Mouse (Mus musculus) megakaryocyte-erythroid progenitor cell, adult 5-6 weeks (primary cell): Measurements from ENCODE around the gene Srpk2. TPM values are rescaled to one million over a fixed set of nuclear protein-coding genes. Genes with fewer than 3 reads are reported as not detected.
"Not testable (repeated sequence)": the region's sequence is repeated elsewhere in the genome, so short reads cannot be mapped to it uniquely, and the experiment has no call there.

Experiments used
- ATAC-seq: replicated peaks from 2 replicates; pipeline ENCODE4 v1.8.0; 2016; ENCODE audit warnings: mild to moderate bottlenecking, inconsistent platforms; ENCODE audit not compliant: severe bottlenecking, poor library complexity, low FRiP score, low TSS enrichment
- total RNA-seq, 2 experiments: library from RNA; stranded (forward) in 1 of 2; stranded (reverse) in 1 of 2; fragments of 200-1000, 215-1000 nt in 1 of 2; fragments of >200 nt in 1 of 2; fragmentation: Nextera tagmentation in 1 of 2; gene quantifications; 2 replicates each; pipeline ENCODE4 v1.2.3; 2014 to 2017

The Srpk2 gene
- total RNA-seq, 2 experiments from 2014 or later = 15.2 to 18.2 TPM

DNA sequence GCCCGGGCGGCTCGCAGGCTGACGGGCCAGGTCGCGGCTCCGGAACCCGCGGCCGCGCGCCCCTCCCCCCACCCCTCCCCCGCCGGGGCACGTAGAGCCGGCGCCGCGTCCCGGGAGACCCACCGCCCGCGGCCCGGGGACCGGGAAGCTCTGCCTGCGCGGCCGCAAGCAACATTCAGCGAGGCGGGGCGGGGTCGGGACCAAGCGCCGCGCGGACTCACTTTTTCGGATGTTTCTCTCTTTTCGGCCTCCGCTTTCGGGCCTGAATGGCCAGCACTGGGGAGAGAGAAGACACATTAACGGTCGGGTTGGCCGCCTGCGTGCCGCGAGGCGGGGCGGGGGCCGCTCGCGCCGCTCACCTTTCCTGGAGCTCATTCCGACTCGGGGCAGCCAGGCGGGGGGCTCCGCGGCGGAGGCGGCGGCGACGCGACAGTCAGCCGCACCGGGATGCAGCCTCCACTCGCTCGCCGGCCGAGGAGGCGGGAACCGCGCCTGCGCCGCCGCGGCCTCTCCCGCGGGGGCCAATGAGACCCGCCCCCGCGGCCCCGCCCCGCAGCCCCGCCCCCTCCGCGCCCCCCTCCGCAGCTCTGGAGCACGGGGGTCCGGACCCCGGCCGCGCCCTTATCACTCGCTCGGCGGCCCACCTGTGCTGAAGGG, 8.8 kb downstream of the Srpk2 start:
- ATAC-seq = no peak

DNA sequence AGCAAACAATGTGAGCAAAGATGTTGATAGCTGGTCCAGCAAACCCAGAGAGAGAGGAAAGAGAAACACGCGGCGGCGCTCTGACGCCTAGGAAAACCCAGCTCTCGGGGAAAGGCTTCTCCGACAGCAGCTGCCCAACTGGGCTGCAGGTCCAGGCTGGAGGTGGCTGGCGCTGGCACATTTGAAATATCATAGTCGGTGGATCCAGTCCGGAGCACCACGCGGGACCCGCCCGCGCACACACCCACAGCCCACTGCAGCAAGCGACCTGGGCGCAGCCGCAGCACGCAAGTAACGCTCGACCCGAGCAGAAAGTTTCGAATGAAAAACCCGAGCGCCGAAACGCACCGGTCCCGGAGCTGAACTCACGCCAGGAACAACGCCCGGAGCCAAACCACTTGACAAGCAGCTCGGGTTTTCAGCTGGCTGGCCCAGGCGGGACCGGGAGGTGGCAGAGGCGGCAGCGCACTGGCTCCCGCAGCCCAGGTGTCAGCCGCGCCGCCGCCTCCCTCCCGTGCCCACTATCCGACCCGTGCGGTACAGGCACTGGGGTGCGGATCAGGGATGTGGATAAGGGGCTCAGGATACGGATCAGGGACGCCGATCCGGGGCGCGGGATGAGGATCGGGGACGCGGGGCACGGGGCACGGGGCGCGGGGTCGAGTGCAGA, 9.5 kb downstream of the Srpk2 start:
- ATAC-seq = peak; percentile 77

GRCm38 (mm10) chr5:23672136-23672535, 12.3 kb downstream of the Srpk2 start:
- no peak for ATAC-seq

DNA sequence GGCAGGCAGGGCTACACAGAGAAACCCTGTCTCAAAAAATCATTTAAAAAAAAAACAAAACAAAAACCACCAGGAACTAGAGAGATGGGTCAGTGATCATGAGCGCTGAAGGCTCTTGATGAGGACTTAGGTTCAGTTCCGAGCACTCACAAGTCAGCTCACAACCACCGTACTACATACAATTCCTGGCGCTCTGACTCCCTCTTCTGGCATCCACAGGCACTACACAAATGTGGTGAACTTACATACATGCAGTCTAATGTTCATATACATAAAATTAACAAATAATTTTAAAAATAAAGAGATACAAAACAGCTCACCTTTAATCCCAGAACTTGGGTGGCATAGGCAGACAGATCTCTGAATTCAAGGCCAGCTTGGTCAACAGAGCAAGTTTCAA, 13.5 kb downstream of the Srpk2 start:
- ATAC-seq = no peak

GRCm38 (mm10) chr5:23665906-23666305, 18.5 kb downstream of the Srpk2 start:
- ATAC-seq = no peak

GRCm38 (mm10) chr5:23661191-23661590, 23.2 kb downstream of the Srpk2 start:
- ATAC-seq = no peak

- ATAC-seq = no peak
These were observed 26.4 kb downstream of the Srpk2 start for GRCm38 (mm10) chr5:23658017-23658416.

DNA sequence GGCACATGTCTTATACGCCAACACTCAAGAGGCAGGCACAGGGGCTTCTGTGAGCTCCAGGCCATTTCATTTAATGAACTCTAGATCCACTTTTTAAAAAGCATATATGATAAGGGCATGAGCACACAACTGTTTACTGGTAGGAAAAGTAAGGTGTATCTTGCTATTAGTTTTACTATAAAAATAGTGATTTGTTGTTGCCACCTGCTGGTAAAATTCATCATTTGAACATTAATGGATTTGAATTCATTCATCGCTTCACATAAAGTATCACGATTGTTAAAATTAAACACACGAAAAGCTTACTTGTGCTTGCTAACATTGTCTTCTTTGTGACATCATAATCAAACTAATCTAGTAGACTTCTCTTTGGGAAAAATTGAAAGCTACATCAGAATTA, 27.8 kb downstream of the Srpk2 start:
- ATAC-seq = no peak

GRCm38 (mm10) chr5:23655030-23655429, 29.4 kb downstream of the Srpk2 start:
- no peak for ATAC-seq

DNA sequence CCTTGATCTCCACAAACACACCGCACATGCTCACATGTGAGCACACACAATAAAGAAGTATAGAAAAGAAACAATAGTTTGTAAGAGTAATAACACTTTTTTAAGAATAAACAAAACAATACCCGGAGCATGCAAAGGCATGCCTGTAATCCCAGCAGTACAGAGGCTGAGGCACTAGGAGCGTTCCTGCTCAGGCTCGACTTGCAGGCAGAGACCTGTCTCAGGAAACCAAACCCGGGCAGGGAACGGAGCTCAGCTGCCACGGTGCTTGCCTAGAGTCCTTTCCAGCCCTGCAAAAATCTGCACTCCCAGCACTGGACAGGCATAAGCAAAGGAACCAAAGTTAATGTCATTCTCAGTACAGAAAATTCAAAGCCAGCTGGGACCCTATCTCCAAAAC, 32.1 kb downstream of the Srpk2 start:
- no peak for ATAC-seq

GRCm38 (mm10) chr5:23651786-23652185, 32.6 kb downstream of the Srpk2 start:
- ATAC-seq = no peak

GRCm38 (mm10) chr5:23650504-23650903, 33.9 kb downstream of the Srpk2 start:
- ATAC-seq = no peak

DNA sequence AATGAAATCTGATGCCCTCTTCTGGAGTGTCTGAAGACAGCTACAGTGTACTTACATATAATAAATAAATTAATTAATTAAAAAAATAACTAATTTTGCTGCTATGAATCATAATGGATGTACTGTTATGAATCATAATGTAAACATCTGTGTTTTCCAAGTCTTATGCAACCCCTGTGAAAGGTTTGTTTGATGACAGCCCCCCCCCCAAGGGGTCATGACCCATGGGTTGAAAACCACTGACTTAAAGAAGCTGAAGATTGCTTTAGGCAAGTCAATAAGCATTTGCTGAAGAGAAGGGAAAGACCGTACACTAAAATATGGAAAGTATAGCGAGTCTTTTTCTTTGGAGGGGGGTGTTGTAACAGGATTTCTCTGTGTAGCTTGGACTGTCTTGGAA, 35.2 kb downstream of the Srpk2 start:
- ATAC-seq = no peak

DNA sequence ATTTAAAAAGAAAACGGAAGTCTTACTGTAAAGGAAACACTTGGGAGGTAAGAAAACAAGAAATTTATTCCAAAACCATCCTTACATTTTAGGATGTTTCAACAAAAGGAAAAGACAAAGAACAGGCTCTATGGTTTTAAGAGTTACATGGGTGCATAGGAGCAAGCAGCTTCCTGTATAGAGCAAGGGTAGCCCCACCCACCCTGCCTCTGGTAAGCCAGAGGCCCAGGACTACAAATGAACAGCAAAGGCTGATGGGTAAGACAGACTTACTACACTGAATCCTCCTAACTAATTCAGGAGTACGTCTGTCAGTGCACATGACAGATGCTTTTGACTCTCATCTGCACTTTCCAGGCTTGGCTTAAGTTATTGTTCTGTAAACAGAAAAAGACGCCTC, 38.7 kb downstream of the Srpk2 start:
- ATAC-seq = no peak

- ATAC-seq = not testable (repeated sequence)
These were observed 45.2 kb downstream of the Srpk2 start for GRCm38 (mm10) chr5:23639193-23639592.

- no peak for ATAC-seq
These were observed 46.4 kb downstream of the Srpk2 start for GRCm38 (mm10) chr5:23638023-23638422.

DNA sequence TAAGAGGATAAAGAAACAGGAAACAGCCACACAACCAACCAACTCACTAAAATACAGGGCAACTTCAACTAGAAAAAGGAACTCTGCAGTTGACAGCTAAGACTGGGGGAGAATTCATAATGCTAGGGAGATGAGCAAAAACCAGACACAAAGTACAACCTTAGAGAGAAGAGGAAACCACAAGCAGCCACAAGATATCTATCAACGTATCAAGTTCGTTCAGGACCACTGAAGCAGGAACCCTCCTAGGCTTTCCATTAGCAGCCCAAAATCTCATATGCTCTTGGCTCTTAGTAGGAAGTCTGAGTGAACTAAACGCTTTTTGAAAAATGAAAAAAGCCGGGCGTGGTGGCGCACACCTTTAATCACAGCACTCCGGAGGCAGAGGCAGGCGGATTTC, 47.1 kb downstream of the Srpk2 start:
- 0 out of 2 replicates have a peak, but pooled peaks have one; percentile 37 for ATAC-seq

- no peak for ATAC-seq
These were observed 52.9 kb downstream of the Srpk2 start for GRCm38 (mm10) chr5:23631490-23631889.

DNA sequence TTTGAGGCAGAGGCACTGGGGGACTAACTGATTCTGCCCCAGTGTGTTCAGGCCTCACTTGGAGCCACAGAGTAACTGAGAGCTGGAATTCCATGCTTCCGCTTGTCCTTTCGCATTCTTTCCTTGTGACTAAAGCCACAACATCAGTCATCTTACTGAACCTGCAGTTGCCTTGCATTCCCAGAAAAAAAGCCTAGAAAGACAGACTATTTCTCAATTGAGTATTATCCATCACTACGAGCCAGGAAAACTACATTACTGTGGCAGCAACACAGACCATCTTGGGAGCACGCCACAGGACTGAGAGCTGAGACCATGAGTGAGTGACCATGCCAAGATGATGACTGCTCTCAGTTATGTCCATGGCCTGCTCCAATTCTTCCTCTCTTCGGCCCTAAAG, 57.2 kb downstream of the Srpk2 start:
- no peak for ATAC-seq

DNA sequence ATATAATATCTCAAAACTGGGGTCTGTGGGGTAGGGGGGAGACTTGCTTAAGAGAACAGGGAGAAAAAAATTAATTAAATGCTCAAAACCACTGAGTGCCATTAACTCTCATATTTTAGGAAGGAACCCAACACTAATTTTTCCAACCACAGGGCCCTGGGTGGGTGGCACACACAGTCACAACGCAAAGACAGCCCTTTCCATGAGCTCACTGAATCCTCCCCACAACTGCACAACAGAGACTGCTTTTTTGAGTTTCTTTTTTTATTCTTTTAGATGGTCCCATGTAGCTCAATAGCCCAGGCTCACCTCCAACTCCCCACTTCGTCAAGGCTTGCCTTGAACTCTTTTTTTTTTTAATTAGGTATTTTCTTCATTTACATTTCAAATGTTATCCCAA, 58.2 kb downstream of the Srpk2 start:
- ATAC-seq = no peak

GRCm38 (mm10) chr5:23620621-23621020, 63.8 kb downstream of the Srpk2 start:
- ATAC-seq = no peak
